Mouse (Mus musculus) thymus, postnatal 36 days (tissue): ENCODE results near the gene Cpeb2.

Experiments
- DNase-seq, 2 experiments: peaks; one replicate each; pipeline ENCODE4 v3.0.0; 2022; ENCODE audit warnings: mixed read lengths in 2 of 2

Cpeb2 gene

DNA sequence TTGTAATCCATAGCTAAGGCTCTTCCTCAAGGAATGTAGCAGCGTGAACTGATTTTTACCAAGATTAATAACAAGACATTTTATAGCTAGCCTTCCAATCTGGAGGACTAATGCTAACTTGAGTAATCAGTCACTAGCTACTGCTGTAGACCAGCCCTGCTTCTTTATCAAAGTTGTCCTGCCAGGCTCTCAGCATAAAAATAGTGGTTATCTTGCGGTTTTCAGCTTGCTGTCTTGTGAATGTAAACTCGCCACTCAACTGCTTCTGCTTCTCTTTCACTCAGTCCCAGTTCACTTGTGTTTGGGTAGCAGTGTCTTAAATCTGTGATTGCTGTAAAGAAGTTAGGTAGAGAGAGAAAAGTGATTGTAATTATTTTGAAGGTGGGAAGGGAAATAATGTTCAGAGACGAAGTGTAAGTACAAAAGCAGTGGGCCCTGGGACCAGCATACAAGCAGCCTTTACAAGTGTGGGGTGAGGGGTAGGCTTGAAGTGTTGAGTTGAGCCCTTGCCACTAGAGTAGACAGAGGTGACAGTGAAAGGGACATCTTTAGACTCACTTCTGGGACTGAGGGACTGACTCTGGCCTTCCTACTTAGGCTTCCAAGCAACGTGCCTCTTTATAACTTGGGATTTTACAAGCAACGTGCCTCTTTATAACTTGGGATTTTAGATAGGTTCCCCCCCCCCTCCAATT lies 6.3 kb downstream of the Cpeb2 start:
- DNase-seq: no peak

DNA sequence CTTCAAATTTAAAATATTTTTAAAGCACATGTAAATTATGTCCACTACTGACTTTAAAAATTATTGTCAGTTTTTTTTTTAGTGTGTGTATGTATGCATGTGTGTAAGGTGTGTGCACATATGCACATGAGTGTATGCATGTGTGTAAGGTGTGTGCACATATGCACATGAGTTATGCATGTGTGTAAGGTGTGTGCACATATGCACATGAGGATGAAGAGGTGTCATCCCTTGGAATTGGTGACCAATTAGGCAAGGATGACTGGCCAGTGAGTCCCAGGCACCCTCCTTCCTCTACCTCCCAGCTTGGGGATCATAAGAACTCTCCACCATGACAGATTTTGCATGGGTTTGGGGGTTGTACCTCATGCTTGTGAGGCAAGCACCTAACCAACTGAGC lies 7.8 kb downstream of the Cpeb2 start:
- DNase-seq: no peak

DNA sequence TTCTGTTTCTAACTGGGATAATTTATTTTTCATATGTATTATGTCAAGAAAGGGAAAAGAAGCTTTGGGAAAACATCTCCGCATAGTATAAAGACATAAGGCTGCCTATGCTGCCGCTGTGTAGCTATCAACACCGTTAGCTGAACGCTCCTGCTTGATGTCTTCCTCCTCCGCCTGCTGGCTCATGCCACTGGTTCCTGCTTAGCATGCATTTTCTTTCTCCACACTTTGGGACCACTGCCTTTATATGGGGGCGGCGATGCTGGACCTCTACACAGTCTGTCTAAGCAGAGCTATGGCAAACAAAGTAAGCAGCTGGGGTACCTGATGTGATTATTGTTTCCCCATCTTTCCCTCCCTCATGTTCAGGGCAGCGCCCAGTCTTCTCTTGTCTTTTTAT lies 13.3 kb downstream of the Cpeb2 start:
- no peak for DNase-seq

DNA sequence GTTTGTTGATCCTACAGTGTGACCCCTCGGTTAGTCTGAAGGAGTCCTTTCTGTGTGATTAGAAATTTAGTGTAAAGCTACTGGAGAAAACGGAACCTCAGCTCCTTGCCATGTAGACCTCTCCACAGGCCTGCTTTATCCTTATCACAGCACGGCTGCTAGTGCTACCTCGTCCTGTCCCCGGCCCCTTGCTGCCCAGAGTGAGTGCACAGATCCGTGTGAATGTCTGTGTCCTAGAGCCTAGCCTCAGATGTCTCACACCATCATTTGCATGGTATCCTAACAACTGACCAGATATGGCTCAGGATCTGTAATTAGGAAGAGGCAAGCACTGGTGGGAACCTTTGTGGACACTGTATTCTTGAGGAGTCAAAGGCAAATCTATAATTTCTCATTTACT lies 14.0 kb downstream of the Cpeb2 start:
- no peak for DNase-seq

DNA sequence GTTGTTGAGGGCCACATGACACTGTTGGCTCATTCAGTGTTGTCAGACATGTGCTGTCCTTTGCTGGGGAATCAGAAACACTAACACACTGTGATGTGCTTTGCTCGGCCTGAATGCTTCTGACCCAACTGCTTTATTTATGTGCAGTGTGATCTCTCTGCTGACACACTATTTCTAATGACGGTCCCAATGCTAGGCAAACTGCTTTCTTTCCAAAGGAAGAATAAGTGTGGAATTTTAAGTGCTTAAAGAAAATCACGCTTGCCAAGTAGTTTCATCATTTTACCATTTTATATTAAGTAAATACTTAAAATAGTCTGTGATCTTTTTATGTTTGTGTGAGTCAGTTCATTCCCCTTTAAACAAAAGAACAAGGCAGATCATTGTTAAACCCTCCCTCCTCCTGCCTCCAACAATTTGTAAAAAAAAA lies 15.0 kb downstream of the Cpeb2 start:
- DNase-seq: no peak

DNA sequence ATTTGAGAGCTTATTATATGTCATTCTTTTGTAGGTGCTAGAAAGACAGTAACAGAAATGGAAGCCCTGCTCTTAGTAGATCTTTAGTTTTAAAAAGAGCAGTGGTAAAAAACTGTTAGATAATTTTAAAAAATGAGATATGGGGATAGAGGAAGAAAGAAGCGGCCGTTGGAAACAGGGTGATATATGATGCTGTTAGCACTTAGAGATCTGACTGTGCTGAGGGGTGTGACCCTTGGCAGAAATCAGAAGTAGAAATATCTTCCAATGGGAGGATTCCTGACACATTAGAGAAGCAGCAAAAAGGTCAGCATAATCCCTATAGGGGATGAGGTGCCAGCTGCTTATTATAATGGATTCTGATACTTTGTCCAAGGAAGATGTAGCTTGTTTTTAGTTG lies 24.5 kb downstream of the Cpeb2 start:
- no peak for DNase-seq

DNA sequence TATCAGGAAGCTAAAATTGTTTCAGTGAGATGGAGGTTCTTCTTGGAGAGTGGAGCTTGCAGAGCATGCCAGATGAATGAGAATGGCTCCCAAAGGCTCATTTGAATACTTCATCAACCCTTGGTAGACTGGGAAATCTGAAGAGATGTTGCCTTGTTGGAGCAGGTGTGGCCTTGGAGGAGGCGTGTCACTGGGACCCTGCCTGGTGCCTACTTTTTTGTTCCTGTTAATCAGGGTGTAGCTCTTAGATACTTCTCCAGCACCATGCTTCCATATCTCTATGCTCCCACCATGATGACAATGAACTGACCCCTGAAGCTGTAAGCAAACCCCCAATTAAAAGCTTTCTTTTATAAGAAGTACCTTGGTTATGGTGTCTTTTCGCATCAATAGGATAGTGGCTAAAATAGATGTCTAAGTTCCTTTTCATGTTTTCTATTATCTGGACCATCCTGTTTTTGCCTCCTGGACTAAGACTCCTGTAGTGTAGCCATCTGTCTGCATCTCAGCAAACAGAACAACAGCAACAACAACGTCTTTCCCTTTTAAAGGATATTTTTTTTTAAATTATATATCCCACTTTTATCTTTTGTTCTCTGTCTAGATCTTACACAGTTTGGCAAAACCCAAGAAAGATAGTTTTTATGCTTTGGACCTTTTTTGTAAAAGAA lies 25.6 kb downstream of the Cpeb2 start:
- DNase-seq: no peak

DNA sequence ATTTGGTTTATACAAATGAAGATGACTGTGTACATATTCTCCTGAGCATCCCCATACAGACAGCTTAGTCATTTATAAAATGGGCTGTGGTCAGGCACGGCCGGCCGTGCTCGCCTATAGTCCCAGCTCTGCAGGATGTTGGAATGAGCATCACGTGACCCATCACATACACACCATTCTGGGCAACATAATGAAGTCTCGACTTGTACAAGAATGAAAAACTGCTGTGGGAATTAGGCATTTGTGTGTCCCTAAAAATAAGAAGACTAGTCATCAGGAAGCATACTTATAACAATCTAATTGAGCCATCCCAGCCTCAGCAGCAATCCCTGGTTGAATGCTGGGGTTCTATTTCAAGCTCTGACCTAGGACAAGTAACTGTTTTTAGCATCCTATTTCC lies 28.8 kb downstream of the Cpeb2 start:
- no peak for DNase-seq

DNA sequence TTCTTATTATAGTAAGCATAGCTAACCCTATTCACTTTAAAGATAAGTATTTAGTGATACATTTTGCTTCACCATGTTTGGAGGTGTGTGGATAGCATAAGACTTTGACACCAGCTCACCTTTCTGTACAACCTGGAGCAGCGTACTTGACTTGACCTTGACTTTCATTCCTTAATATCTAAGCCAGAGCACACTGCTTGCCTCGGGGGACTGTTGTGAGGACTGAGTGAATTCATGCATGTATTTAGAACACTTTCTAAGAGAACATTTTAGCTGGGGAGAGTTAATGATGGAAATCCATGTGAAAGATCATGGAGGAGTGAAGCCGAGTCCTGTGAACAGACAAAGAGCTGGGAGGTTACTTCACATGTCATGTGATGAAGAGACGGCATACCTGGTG lies 31.0 kb downstream of the Cpeb2 start:
- DNase-seq: no peak

DNA sequence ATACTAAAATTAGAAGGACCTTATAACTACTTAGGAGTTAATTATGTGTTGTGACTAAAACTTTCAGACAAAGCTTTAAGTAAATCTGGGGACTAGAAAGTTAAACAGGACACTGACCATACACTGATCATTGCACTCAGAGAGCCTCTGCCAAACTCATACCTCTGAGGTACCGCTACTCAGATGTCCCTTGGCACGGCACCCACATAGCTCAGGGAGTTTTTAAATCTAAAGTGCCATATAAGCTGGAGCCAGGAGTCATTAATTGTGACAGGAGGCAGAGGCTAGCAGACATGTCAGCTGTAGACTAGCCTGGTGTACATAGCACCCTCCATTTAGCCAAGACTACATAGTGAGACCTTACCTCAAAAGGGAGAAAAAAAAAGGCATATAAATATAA lies 31.7 kb downstream of the Cpeb2 start:
- DNase-seq: no peak

DNA sequence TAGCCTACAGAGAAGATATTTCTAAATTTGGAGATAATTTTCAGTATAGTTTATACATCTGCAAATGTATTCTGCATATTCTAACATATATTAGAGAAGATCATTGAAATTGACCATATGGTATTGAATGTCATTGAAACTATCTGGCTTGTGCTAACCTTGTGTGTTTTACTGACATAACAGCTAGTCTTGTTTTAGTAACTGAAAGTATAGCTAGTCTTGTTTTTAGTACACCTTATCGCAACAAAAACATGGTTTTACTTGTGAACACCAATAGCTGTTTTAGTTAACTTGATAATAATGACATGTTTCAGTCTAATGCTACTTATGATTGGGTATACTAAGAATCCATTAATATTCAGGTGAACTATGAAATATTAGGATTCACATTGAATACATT lies 45.0 kb downstream of the Cpeb2 start:
- DNase-seq: no peak

DNA sequence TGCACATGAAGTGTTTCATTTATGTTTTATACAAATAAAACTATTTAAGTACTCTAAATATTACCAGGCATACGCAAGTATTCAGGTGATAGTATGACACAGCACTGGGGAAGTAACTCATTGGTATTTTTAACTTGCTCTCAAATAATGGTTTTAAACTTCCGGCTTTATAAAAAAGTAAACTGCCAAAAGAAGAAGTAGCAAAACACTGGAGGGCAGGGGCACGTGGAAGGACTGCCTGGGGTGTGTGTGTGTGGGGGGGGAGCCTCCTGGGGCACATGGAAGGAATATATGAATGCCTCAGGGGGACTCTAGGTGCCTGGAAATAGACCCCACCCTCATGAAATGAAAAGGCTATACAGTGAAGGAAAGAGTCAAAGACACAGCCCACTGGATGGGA lies 46.8 kb downstream of the Cpeb2 start:
- no peak for DNase-seq

DNA sequence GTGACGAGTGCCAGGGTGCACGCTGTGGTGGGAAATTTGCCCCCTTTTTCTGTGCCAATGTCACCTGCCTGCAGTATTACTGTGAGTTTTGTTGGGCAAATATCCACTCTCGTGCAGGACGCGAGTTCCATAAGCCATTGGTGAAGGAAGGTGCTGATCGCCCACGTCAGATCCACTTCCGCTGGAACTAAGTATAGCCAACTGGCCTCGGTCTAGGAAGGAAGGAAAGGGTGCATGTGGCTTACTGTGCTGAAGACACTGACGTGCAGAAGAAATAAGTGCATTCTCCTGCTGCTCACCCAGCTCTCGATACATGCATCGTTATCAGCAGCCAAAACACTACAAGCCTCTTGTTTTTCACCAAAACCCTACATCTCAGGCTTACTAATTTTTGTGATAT lies 52.8 kb downstream of the Cpeb2 start:
- no peak for DNase-seq

DNA sequence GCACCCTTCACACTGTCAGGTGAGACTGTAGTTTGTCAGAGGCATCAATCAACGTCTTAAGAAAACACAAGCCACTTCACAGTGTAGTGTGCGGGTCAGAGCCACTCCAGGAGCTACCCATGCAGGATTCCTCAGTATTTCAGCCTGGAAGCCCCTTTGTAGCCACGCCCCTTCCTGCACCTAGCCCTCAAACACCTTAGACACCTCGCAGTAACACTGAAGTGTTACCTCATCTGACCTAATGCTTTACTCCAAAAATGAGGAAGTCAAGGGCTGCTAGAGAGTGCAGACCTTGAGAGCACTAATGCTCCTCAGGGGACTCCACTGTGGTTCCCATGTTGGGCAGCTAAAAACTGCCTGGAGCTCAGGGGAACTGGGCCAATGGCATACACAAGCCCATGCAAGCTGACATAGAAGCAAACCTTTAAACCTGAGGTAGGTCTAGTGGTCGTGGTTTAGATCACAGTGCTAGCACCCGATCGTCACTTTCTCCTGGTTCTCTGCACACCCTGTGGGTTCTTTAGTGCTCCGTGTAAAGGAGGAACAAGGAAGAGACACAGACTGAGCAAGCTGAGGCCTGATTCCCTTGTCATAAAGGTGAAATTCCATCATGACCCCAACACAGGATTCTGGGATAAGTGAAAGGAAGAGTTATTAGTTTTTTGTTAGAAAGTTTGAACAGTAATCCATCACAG lies 56.9 kb downstream of the Cpeb2 start:
- DNase-seq: no peak

DNA sequence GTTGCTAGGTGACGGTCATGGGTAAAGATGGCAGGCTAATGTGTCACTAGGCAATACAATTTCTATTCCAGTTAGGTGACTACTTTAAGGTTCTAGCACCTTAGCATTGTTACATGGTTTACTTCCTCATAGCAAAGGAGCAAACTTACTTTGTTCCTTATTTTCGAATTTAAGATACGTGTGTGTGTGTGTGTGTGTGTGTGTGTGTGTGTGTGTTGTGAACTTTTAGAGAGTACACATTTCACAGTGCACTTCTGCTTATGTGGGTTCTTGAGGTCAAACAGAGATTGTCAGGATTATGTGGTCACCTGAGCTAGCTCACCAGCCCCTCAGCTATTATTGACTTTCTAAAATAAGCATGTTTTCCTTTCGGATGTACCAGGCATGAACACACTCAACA lies 60.2 kb downstream of the Cpeb2 start:
- no peak for DNase-seq

DNA sequence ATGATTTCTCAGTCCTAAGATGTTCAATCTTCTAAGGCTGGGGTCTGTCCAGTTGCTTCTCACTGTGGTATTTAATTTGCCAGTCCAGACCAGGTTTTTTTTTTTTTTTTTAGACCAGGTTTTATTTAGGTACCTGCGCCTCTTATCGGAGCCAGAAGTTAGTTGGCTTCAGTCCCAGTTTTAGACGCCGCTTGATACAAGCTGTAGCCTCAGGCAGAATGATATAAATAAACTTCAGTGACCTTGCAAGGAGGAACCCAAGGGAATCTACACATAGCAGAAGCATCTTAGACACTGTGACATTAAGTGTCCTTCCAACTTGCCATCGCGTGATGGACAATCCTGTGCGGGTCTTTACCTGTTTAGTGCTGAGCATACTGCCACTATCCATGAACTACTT lies 64.5 kb downstream of the Cpeb2 start:
- no peak for DNase-seq

DNA sequence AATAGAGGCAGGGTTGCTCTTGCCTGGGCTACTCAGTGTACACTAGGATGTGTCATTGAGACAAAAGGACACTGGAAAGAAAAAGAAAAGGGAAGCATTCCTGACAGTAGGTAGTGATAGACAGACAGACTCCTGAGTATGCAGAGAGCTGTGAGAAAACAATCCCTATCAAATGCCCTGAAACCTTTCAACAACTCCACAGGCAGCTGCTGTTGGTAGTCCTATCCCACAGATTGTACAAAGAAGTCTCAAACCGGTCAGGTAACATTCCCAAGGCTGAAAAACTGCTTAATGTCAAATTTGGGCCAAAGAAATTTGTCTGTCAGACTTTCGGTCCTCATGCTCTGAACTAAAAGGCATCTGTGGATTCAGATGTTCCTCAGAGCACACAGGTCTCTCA lies 66.0 kb downstream of the Cpeb2 start:
- no peak for DNase-seq

DNA sequence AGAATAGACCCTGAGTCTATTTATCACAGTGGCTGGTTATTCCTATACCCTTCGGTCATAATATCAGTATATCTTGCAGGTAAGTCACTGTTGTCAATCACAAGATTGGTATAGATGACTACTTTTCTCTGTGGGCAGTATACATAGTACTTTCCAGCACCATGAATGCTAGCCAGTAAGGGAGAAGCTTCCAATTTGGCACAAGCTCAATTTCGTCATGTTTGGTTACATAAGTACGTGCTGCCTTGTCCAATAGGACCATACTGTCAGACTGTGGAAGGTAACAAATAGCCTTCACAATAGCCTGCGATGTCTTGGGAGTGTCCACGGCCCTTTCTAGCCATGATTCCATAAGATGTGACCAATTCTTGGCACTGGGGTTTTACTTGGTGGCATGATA lies 67.1 kb downstream of the Cpeb2 start:
- no peak for DNase-seq

DNA sequence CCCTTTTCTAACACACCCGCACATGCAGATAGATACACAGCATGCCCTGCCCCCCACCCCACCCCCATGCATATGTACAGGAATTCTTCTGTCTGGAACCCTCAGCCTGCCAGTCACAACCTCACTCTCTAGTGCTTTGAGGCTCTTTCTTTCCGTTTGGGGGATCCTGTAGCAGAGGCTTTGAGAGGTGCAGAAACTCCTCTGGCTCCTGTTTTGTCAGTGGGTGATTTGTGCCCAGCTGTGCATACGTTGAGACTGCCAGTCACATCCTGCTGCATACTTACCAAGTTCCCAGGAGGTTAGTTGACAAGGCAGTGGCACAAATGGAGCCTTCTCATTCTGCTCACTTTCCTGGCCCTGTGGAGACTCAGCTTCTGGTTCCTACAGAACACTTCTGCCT lies 68.0 kb downstream of the Cpeb2 start:
- no peak for DNase-seq

DNA sequence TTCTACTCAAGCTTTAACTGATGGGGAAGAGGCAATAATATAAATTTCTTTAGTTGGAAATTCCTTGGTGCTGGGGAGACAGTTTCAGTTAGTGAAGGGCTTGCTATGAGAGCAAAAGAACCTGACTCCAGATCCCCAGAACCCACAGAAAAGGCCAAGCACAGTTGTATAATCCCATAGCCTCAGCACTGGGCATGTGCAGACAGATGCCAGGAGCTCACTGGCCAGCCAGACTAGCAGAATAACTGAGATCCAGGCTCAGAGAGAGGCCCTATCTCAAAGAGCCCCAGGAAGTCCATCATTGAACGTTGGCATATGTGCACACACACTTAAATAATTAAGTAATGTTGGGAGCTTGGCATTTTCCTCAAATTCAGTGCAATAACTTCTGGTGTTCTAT lies 70.5 kb downstream of the Cpeb2 start:
- no peak for DNase-seq

DNA sequence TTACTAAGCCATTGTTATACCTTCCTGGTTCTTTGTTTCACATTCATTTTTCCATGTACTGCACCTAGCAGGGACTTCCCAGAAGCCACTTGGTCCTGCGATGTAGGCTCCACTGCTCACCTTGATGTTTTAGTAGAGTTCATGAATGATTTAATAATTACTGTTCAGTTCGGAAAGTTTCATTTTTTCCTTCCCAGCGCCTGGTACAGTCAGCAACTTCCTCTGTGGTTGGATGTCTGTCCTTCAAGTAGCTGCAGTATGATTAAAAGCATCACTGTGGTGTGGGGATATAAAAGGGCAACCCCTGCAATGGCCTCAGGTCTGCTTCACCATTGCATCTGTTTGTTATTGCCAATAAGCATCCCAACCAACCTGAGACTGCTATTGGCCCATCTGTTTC lies 72.5 kb downstream of the Cpeb2 start:
- DNase-seq: no peak

DNA sequence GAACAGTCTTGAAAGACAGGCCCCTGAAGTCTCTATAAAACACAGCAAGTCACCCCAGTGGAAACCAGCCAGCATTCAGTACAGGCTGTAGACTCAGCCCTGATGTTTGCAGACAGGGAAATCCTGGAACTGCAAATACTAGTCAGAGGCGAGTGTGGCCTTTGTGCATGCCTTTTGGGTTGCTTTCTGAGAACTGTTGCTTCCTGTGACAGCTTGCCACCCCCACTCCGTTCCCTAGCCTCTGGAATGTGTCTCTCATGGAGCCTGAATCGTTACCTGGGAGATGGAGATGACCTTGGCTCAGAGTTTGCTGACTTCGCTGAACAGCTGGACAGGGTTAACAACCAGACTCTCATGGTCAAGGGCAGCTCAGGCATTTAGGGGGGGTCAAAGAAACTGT lies 77.0 kb downstream of the Cpeb2 start:
- DNase-seq: no peak

DNA sequence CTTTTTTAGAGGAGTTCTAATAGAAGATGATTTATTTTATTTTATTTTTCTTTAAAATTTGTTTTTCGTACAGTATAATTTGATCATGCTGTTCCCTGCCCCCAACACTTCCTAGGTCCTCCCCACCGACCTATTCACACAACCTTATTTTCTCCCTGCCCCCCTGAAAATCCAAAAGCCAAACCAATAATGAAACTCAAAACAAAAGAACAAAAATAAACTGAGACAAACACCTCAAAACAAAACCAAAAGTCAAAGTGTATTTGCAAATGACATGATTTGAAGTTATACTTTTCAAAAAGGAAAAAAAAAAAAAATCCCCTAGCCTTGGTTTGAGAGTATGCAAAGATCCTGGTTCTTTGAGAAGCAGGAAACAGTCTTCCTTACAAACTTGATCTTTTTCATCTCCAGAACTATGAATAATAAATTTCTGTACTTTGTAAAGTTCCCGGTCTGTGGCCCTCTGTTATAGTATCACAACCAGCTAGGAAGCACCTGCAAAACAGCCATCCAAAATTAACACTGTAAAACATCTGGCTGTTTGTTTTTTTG lies 91.4 kb downstream of the Cpeb2 start:
- no peak for DNase-seq

DNA sequence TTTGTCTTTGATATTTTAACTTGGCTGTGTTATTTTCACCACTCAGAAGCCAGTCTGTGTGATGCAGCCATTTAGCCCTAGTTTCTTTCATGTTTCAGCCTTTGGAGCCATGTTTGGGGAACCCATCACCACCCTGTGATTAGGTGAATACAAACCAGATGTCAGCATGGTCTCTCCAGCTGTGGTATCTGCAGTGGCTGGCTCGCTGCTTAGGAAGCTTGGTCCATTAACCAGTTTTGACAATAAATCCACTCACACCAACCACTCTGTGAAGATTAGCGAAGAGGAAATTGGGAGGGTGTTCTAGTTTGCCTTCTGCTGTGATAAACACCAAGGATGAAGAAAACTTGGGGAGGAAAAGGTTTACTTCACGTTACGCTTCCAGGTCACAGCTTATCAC lies 92.6 kb downstream of the Cpeb2 start:
- DNase-seq: no peak
